Mouse (Mus musculus) embryonic facial prominence, embryonic 14.5 days (tissue): ENCODE measurements around the gene Camsap3. TPM values are rescaled to one million over a fixed set of nuclear protein-coding genes. Genes with fewer than 3 reads are reported as not detected.

Source experiments
- ATAC-seq: fragments of 200-750 bp; cut with Nextera tagmentation; 2 replicates; pipeline ENCODE4 v1.8.0; 2017; ENCODE audit warnings: low read depth, moderate number of reproducible peaks, moderate TSS enrichment
- DNase-seq: peaks from one replicate; pipeline ENCODE4 v3.0.0-alpha.2; 2015; ENCODE audit warnings: low spot score
- H3K27ac ChIP-seq: fragments of 300-500 bp; sonication (generic); replicated peaks from 2 replicates; pipeline ENCODE4 v1.5.1; 2014; ENCODE audit warnings: low read depth, mild to moderate bottlenecking, low read length, moderate library complexity
- H3K27me3 ChIP-seq: fragments of 300-500 bp; sonication (generic); replicated peaks from 2 replicates; pipeline ENCODE4 v1.6.1; 2014; ENCODE audit warnings: low read length; ENCODE audit not compliant: control insufficient read depth, insufficient read depth
- H3K36me3 ChIP-seq: fragments of 300-500 bp; sonication (generic); 2 replicates; pipeline ENCODE4 v1.6.1; 2014; ENCODE audit warnings: low read length, mixed read lengths; ENCODE audit not compliant: control insufficient read depth, insufficient read depth
- H3K4me1 ChIP-seq: fragments of 300-500 bp; sonication (generic); 2 replicates; pipeline ENCODE4 v1.6.1; 2014; ENCODE audit warnings: antibody characterized with exemption, low read length; ENCODE audit not compliant: control insufficient read depth, insufficient read depth
- H3K4me2 ChIP-seq: fragments of 300-500 bp; sonication (generic); 2 replicates; pipeline ENCODE4 v1.6.1; 2014; ENCODE audit warnings: low read depth, mild to moderate bottlenecking, low read length, moderate library complexity, mixed read lengths
- H3K4me3 ChIP-seq: fragments of 300-500 bp; sonication (generic); 2 replicates; pipeline ENCODE4 v1.5.1; 2014; ENCODE audit warnings: low read depth, mild to moderate bottlenecking, low read length
- H3K9ac ChIP-seq: fragments of 300-500 bp; sonication (generic); 2 replicates; pipeline ENCODE4 v1.6.1; 2014; ENCODE audit warnings: low read depth, mild to moderate bottlenecking, low read length, moderate library complexity, mixed read lengths
- H3K9me3 ChIP-seq: fragments of 300-500 bp; sonication (generic); 2 replicates; pipeline ENCODE4 v1.6.1; 2016; ENCODE audit warnings: low read length; ENCODE audit not compliant: control insufficient read depth
- WGBS: fragments of 180-500 bp; shearing (Covaris S2); extraction: QIAGEN DNeasy Blood & Tissue Kit; methylation state at CpG from one replicate; pipeline ENCODE4 v1.1.7; 2014; 5-methylcytosine and 5-hydroxymethylcytosine counted together
- polyA plus RNA-seq: library from polyadenylated mRNA; unstranded; fragments of >200 nt; fragmentation: Nextera tagmentation; extraction: Ambion mirVana; gene quantifications from 2 replicates; pipeline ENCODE4 v1.2.1, GENCODE M21; 2014

The Camsap3 gene
- polyA plus RNA-seq, 1 experiment from 2014 or later: 11.9 TPM

DNA sequence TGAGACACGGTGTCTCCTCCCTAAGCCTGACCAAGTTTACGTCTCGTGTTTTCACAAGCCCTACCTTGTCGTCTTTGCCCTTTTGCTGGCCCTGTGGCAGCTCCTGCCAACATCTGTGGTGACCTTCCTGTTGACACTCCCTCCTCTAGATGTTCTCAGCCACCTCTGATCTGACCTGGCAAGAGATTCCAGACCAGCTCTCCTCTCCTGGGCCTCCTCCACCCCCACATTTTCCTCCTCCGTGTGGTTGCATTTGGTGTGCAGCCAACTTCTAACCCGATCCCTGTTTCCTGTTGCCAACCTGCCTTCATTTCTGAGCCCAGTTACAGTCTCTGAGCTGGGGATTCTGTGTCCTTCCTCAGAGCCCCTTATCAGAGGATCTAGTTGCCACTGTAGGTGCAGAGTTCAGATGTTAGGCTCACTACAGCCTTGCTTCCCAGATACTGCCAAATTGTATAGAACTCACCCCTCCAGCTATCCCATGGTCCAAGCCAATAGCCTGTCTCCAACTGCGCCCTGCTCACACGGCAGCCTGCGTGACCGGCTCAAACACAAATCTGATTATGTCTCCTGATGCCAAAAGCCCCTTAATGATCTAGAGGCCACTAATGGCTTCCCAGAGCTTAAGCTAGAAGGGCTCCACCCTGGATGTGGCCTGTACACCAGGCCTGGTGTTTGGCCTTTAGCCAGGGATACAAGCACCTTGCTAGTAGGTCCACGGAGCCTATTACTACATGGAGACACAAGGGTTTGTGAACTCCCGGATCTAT lies 22.1 kb downstream of the Camsap3 start:
- Histone ChIP-seq H3K9ac (no peak overlapping the region), H3K4me2 (no peak overlapping the region), H3K27ac (peak overlapping the region; percentile 3; the same call in 1 of the 2 replicates), H3K4me3 (no peak overlapping the region), H3K36me3 (peaks cover 65% of the 10 kb centered on the region), H3K4me1 (no peaks in the 10 kb centered on the region), H3K27me3 (no peaks in the 10 kb centered on the region), H3K9me3 (no peaks in the 10 kb centered on the region)
- DNase-seq: peak; percentile 39
- WGBS: 67% methylated on average over 12 of the region's 12 CpGs
- ATAC-seq: peak; percentile 15; the same call in 1 of the 2 replicates

DNA sequence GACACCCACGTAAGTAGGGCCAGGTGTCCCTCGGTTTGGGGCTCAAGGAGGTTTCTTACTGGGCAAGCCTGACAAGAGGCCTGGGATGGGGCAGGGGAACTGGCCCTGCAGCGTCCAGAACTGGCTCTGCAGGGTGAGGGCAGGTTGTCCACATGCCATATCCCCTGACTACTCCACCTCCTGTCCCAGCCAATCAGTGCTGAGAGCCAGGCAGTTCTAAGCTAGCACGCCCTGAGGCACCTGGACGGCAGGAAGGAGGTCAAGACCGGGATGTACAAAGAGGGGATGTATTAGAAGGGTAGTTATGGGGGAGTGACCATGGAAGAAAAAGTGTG lies 22.7 kb downstream of the Camsap3 start:
- Histone ChIP-seq H3K4me2 (no peak overlapping the region), H3K9ac (no peak overlapping the region), H3K27me3 (no peaks in the 10 kb centered on the region), H3K36me3 (peaks cover 70% of the 10 kb centered on the region), H3K4me1 (no peaks in the 10 kb centered on the region), H3K27ac (no peak overlapping the region), H3K9me3 (no peaks in the 10 kb centered on the region), H3K4me3 (no peak overlapping the region)
- WGBS: 69% methylated on average over 6 of the region's 6 CpGs
- no peak for DNase-seq
- peak; percentile 16; the same call in 1 of the 2 replicates for ATAC-seq

DNA sequence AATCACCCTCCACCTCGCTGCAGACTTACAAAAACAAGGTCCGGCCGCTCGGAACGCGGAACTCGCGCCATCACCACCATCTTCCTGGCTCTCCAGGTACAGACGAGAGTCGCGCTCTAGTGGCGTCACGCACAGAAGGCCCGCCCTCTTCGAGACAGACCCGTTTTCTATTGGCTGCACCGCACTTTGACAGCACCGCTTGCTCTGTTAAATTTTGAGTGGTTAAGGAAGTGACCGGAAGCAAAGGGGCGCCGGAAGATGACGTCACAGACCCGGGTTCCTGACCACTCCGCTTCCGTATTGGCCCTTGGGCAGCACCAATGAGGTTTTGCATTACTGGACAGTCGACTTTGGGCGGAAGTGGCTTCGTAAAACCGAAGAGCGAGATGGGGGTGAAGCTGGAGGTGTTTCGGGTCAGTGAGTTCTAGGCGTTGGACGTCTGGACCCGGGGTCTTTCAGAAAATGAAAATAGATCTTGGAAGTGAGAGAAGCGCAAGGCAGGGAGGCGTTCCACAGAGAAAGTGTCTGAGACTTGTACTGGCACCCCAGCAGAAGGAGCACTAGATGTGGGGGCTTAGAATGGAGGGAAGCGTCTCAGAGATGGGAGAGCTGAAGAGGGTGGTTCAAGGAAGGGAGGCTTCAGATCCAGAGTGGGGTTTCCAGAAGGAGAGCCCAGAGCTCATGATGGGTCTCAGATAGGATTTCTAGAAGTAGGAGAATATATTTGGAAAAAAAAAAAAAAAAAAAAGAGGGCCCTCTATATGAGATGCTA lies 34.3 kb downstream of the Camsap3 start, which contains the start of the genes Xab2 and Pet100:
Gene Xab2, minus strand, starts transcription at position 118 of the 772 bp plus-strand sequence.
Gene Pet100, plus strand, starts transcription at position 350 of the 772 bp plus-strand sequence.
- DNase-seq (peak; percentile 99), ATAC-seq (peak; percentile 98)
- no peaks in the 10 kb centered on the region for H3K27me3 ChIP-seq
- H3K4me1 ChIP-seq: peaks cover 6% of the 10 kb centered on the region
- no peak within 1 kb of the TSS for H3K27ac ChIP-seq
- peak within 1 kb of the TSS; percentile 78 for H3K4me2 ChIP-seq
- peak within 1 kb of the TSS; percentile 83 for H3K9ac ChIP-seq
- under 1% methylated on average over 37 of the region's 37 CpGs for WGBS
- H3K9me3 ChIP-seq: no peaks in the 10 kb centered on the region
- peaks cover 19% of the 10 kb centered on the region for H3K36me3 ChIP-seq
- H3K4me3 ChIP-seq: peak within 1 kb of the TSS; percentile 85

DNA sequence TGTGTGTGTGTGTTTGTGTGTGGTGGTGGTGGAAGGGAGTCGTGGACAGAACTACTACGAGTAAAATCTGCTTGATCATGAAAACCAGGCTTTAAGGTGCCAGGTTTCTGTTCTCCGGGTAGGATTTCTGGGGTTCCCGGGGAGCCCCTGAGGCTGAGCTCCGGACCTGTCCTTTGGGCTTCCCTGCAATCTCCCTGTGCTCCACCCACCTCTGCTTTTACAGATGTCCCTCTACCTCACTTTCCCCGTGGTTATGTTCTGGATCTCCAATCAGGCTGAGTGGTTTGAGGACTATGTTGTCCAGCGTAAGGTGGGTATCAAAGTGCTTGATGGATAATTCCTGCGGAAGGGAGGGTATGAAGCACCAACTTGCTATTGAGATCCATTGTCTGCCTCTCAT lies 35.0 kb downstream of the Camsap3 start:
- Histone ChIP-seq H3K36me3 (peaks cover 13% of the 10 kb centered on the region), H3K9ac (peak overlapping the region; percentile 75), H3K4me3 (peak overlapping the region; percentile 85), H3K4me2 (peak overlapping the region; percentile 78), H3K4me1 (peaks cover 6% of the 10 kb centered on the region), H3K9me3 (no peaks in the 10 kb centered on the region), H3K27me3 (no peaks in the 10 kb centered on the region), H3K27ac (no peak overlapping the region)
- DNase-seq: no peak
- 70% methylated on average over 8 of the region's 8 CpGs for WGBS
- ATAC-seq: no peak

DNA sequence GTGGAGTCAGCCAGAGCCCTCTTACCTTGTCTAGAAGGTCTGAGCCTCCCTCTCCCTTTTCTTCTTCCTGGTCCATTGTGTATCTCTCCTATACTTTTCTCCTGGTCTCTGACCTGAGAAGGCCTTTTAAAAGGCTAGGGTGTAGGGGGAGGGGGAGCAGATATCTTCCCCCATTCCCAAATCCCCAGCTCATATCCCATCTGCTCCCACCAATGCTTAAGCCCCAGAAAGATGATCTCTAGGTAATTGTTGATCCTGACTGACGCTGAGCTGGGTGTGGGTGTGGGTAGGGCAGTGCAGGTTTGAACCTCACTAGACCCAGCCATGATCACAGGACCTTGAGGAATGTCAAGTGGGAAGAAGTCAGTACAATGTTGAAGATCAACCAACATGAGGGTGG lies 38.4 kb downstream of the Camsap3 start, which contains the start of gene Pcp2:
Gene Pcp2, minus strand, starts transcription at position 101 of the 400 bp plus-strand sequence.
- H3K4me2 ChIP-seq: no peak within 1 kb of the TSS
- no peaks in the 10 kb centered on the region; the same call in 1 of the 2 replicates for H3K27me3 ChIP-seq
- H3K36me3 ChIP-seq: no peaks in the 10 kb centered on the region
- H3K4me3 ChIP-seq: no peak within 1 kb of the TSS
- no peaks in the 10 kb centered on the region for H3K9me3 ChIP-seq
- peaks cover 6% of the 10 kb centered on the region for H3K4me1 ChIP-seq
- ATAC-seq (no peak), DNase-seq (no peak)
- H3K9ac ChIP-seq: no peak within 1 kb of the TSS; the same call in 1 of the 2 replicates
- WGBS: 48% methylated on average over 1 of the region's 1 CpGs
- no peak within 1 kb of the TSS for H3K27ac ChIP-seq

DNA sequence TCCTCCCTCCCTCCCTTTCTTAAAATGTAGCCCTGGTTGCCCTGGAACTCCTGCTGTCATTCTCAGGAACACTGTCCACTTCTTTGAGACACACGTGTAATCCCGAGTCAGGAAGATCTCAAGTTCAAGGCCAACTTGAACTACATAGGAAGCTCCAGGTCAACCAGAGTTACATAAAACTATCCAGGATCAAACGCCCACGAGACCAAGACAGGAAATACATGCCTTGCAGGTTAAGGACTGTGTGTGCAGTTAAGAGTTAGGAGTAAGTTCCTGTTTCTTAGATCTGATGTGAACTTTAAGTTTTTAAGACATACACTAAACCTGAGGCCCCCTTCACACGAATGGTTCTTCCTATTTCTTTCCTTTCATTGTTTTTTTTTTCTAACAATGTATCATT lies 39.9 kb downstream of the Camsap3 start:
- no peak overlapping the region for H3K27ac ChIP-seq
- ATAC-seq: no peak
- WGBS: 58% methylated on average over 5 of the region's 5 CpGs
- H3K9ac ChIP-seq: no peak overlapping the region
- H3K27me3 ChIP-seq: no peaks in the 10 kb centered on the region; the same call in 1 of the 2 replicates
- H3K9me3 ChIP-seq: no peaks in the 10 kb centered on the region
- H3K4me2 ChIP-seq: no peak overlapping the region
- no peak overlapping the region for H3K4me3 ChIP-seq
- H3K4me1 ChIP-seq: peaks cover 12% of the 10 kb centered on the region
- no peak for DNase-seq
- no peaks in the 10 kb centered on the region for H3K36me3 ChIP-seq

DNA sequence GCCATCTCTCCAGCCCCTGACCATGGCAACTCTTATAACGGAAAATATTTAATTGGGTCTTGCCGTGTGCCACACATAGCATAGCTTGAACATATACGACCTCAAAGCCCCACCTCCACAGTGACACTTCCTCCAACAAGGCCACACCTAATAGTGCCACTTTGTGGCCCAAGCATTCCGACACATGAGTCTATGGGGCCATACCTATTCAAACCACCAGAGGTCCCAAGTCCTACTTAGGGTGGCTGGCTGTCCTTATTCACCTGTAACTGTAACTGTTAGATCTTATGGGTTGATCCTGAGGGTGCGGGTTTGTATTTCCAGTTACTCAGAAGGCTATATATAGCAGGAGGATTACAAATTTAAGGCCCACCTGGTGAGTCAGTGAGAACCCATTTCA lies 40.9 kb downstream of the Camsap3 start:
- no peak overlapping the region for H3K4me2 ChIP-seq
- H3K36me3 ChIP-seq: no peaks in the 10 kb centered on the region
- H3K4me3 ChIP-seq: no peak overlapping the region
- WGBS: 30% methylated on average over 5 of the region's 5 CpGs
- peaks cover 8% of the 10 kb centered on the region; the same call in 1 of the 2 replicates for H3K4me1 ChIP-seq
- no peak overlapping the region for H3K27ac ChIP-seq
- no peaks in the 10 kb centered on the region for H3K9me3 ChIP-seq
- peak; percentile 22 for DNase-seq
- ATAC-seq: no peak
- no peak overlapping the region for H3K9ac ChIP-seq
- H3K27me3 ChIP-seq: no peaks in the 10 kb centered on the region; the same call in 1 of the 2 replicates

DNA sequence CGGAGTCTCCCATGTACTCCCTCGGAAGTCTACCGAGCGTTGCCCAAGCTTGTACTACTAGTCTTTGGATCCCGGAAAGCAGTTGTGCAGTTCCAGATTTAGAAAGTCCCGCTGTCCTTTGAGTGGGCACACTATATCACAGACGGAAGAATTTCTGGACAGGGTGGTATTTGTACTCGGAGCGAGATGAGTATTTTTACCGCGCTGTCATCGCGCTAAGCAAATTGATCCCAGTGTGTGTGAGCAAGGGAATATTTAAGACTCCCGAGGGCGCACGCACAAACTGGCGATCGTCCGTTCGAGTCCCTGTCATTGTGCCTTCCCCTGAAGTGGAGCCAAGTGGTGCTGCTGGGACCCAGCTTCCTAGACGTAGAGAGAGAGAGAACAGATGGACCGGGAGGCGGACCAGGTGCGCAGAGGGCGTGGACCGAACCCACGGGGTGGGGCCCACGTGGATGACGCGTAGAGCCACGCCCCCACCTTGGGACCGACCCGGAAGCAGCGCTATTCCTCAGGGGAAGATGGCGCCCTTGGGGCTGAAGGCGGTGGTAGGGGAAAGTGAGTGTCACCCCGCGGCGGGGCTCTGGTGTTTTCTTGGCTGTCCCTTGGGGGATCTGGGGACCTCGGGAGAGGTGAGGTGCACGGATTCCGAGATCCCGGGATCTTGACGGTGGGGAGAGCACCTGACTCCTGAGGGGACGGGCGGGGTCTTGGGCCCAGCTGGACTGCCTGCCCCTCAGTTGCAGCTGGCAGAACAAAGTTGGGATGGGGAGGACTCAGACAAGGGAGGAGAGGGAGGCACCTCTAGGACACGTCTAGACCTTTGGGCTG lies 43.8 kb downstream of the Camsap3 start, which contains the start of gene Stxbp2:
Gene Stxbp2, plus strand, starts transcription at position 309 of the 831 bp plus-strand sequence.
- H3K4me2 ChIP-seq: peak within 1 kb of the TSS; percentile 72
- H3K27me3 ChIP-seq: no peaks in the 10 kb centered on the region; the same call in 1 of the 2 replicates
- ATAC-seq: peak; percentile 88

More for the DNA sequence above, 43.8 kb downstream of the Camsap3 start, which contains the start of gene Stxbp2:
- H3K9ac ChIP-seq: peak within 1 kb of the TSS; percentile 61
- peak; percentile 78 for DNase-seq
- H3K27ac ChIP-seq: no peak within 1 kb of the TSS
- H3K36me3 ChIP-seq: no peaks in the 10 kb centered on the region
- 5% methylated on average over 40 of the region's 47 CpGs for WGBS
- peak within 1 kb of the TSS; percentile 48 for H3K4me3 ChIP-seq
- peaks cover 8% of the 10 kb centered on the region; the same call in 1 of the 2 replicates for H3K4me1 ChIP-seq
- H3K9me3 ChIP-seq: no peaks in the 10 kb centered on the region
